Mouse (Mus musculus): Measurements from ENCODE around the gene Gm16253. TPM values are rescaled to one million over a fixed set of nuclear protein-coding genes. Genes with fewer than 3 reads are reported as not detected.

The Gm16253 gene
- total and polyA plus RNA-seq, 3 experiments: 1.4 TPM; not detected in 2

- TF ChIP-seq MEF2A (IDR thresholded peaks at IDR 0.05; ENCODE audit: extremely low read depth, insufficient replicate concordance, low read depth, low read length, poor library complexity, severe bottlenecking): no peak
- peak; percentile 69 for TF ChIP-seq NELFE (IDR thresholded peaks at IDR 0.05; ENCODE audit: low read depth, low read length)
- TF ChIP-seq GABPA (IDR thresholded peaks at IDR 0.05; ENCODE audit: low read depth, low read length): no peak
Measured at GRCm38 (mm10) chr3:96600639-96601250, 24.0 kb downstream of the Gm16253 start, which contains the start of gene Lix1l (continued).

DNA sequence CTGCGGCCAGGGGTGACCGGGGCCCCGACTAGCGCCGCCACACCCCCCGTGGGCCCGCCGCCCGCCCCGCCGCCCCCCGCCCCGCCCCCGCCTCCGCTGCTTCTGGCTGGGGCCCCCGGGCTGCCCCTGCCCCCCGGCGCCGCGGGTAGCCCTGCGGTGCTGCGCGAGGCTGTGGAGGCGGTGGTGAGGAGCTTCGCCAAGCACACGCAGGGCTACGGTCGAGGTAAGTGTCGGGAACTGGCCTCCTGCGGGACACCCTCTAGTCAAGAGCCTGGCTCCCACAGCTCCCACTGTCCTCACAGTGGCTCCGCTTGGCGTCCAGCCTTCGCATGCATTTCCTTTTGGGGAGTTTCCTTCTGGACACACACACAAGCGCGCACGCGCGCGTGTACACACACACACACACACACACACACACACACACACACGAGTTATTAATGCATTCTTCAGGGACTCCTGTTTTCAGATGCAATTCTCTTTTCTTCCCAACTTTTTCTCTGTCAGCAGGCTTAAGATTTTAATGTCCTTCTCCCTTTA is 24.5 kb downstream of the Gm16253 start:
- no peaks in the 10 kb centered on the region for H3K9me3 ChIP-seq (replicated peaks; ENCODE audit: insufficient read depth, low read length)
- peaks cover 0 to 7% of the 10 kb centered on the region in 2 experiments; a peak in 2 of 4 replicates for H3K36me3 ChIP-seq (ENCODE audit: control insufficient read depth in 1 of 2, insufficient read depth in 2 of 2, low read length in 2 of 2)
- H3K79me2 ChIP-seq (ENCODE audit: control insufficient read depth, insufficient read depth, low read length, poor library complexity): no peaks in the 10 kb centered on the region; the same call in 1 of the 2 replicates
- H3K27me3 ChIP-seq (ENCODE audit: control insufficient read depth in 1 of 2, insufficient read depth in 2 of 2, low read length in 2 of 2): no peaks in the 10 kb centered on the region
- peak; percentile 84 for DNase-seq (ENCODE audit: low read depth, low spot score)
- H3K27ac ChIP-seq (ENCODE audit: control insufficient read depth, low read depth, low read length): peak overlapping the region; percentile 21
- H3K4me1 ChIP-seq (ENCODE audit: control insufficient read depth in 1 of 2, insufficient read depth in 2 of 2, low read length in 2 of 2): peaks cover 8 to 9% of the 10 kb centered on the region in 2 experiments
- peak overlapping the region; percentile 60 to 66 for H3K4me3 ChIP-seq (ENCODE audit: control insufficient read depth in 1 of 2, insufficient read depth in 1 of 2, low read depth in 2 of 2, low read length in 2 of 2)
- H3K9ac ChIP-seq (ENCODE audit: control insufficient read depth, low read depth, low read length, poor library complexity, severe bottlenecking): peak overlapping the region; percentile 74
- TF ChIP-seq CHD1 (IDR thresholded peaks at IDR 0.05; ENCODE audit: low read depth, low read length): peak; percentile 78; the same call in 1 of the 2 replicates
- TF ChIP-seq ETS1 (IDR thresholded peaks at IDR 0.05; ENCODE audit: low read depth, low read length): peak; percentile 7; the same call in 1 of the 2 replicates
- TF ChIP-seq GATA1 (IDR thresholded peaks at IDR 0.05; ENCODE audit: low read depth, low read length): no peak
- no peak for TF ChIP-seq ZNF384 (IDR thresholded peaks at IDR 0.05; ENCODE audit: low read depth, low read length)
- TF ChIP-seq MYB (IDR thresholded peaks at IDR 0.05; ENCODE audit: low read depth, low read length): no peak
- 0 out of 2 replicates have a peak, but pooled peaks have one; percentile 50 for TF ChIP-seq UBTF (IDR thresholded peaks at IDR 0.05; ENCODE audit: borderline replicate concordance, insufficient read depth, low read depth, low read length)
- no peak for TF ChIP-seq TBP (IDR thresholded peaks at IDR 0.05; ENCODE audit: low read depth, low read length)
- TF ChIP-seq TCF12 (IDR thresholded peaks at IDR 0.05; ENCODE audit: low read depth, low read length): 0 out of 2 replicates have a peak, but pooled peaks have one; percentile 9
- TF ChIP-seq ZKSCAN1 (IDR thresholded peaks at IDR 0.05; ENCODE audit: low read depth, low read length): no peak
- no peak for TF ChIP-seq GABPA (IDR thresholded peaks at IDR 0.05; ENCODE audit: low read depth, low read length)
- TF ChIP-seq MAX (IDR thresholded peaks at IDR 0.05; ENCODE audit: low read length): peak; percentile 43
- TF ChIP-seq USF2 (IDR thresholded peaks at IDR 0.05; ENCODE audit: borderline replicate concordance in 1 of 2, insufficient read depth in 1 of 2, low read depth in 1 of 2, low read length in 2 of 2): no peak
- peak; percentile 82; the same call in 1 of the 2 replicates for TF ChIP-seq MAZ (IDR thresholded peaks at IDR 0.05; ENCODE audit: low read depth, low read length)
- no peak for TF ChIP-seq SMC3 (IDR thresholded peaks at IDR 0.05; ENCODE audit: low read depth, low read length)
- TF ChIP-seq CHD2 (IDR thresholded peaks at IDR 0.05; ENCODE audit: low read length): no peak
- no peak for TF ChIP-seq TAL1 (IDR thresholded peaks at IDR 0.05; ENCODE audit: low read length)
- TF ChIP-seq EP300 (IDR thresholded peaks at IDR 0.05; ENCODE audit: low read depth in 1 of 2, low read length in 2 of 2): peak in 1 of 2 experiments; percentile 35; a peak in 1 of 4 replicates
- TF ChIP-seq MYC (IDR thresholded peaks at IDR 0.05; ENCODE audit: low read depth, low read length): 0 out of 2 replicates have a peak, but pooled peaks have one; percentile 62
- TF ChIP-seq RAD21 (IDR thresholded peaks at IDR 0.05; ENCODE audit: low read depth, low read length): no peak
- no peak for TF ChIP-seq MAFK (IDR thresholded peaks at IDR 0.05; ENCODE audit: borderline replicate concordance, low read depth, low read length)
- no peak for TF ChIP-seq CTCF (IDR thresholded peaks at IDR 0.05 in 2 of 3, conservative IDR thresholded peaks at IDR 0.05 in 1 of 3; ENCODE audit: control insufficient read depth in 1 of 3, insufficient read depth in 1 of 3, low read depth in 2 of 3, low read length in 3 of 3, poor library complexity in 1 of 3, severe bottlenecking in 1 of 3)
- peak; percentile 44; the same call in 1 of the 2 replicates for TF ChIP-seq POLR2AphosphoS2 (IDR thresholded peaks at IDR 0.05; ENCODE audit: low read length)
- no peak for TF ChIP-seq USF1 (IDR thresholded peaks at IDR 0.05; ENCODE audit: low read depth, low read length)
- TF ChIP-seq ELF1 (IDR thresholded peaks at IDR 0.05; ENCODE audit: low read depth, low read length): no peak
- no peak for TF ChIP-seq RCOR1 (IDR thresholded peaks at IDR 0.05; ENCODE audit: low read depth, low read length)
- TF ChIP-seq ZC3H11A (IDR thresholded peaks at IDR 0.05; ENCODE audit: low read depth, low read length): no peak
- no peak for TF ChIP-seq BHLHE40 (IDR thresholded peaks at IDR 0.05; ENCODE audit: borderline replicate concordance, low read depth, low read length)
- peak; percentile 37; the same call in 1 of the 2 replicates for TF ChIP-seq HCFC1 (IDR thresholded peaks at IDR 0.05; ENCODE audit: low read depth, low read length)
- TF ChIP-seq POLR2A (IDR thresholded peaks at IDR 0.05; ENCODE audit: control insufficient read depth in 1 of 2, insufficient read depth in 1 of 2, low read depth in 1 of 2, low read length in 2 of 2, poor library complexity in 1 of 2): no peak
- TF ChIP-seq NRF1 (IDR thresholded peaks at IDR 0.05; ENCODE audit: insufficient read depth, low read depth, low read length, poor library complexity, severe bottlenecking): peak; percentile 72
- no peak; the same call in 1 of the 2 replicates for TF ChIP-seq ZMIZ1 (IDR thresholded peaks at IDR 0.05; ENCODE audit: low read depth, low read length)

All from MEL (cell line).